Mouse (Mus musculus) G1E (cell line): Measurements from ENCODE around the gene Ssr4.

Experiments used
- CTCF ChIP-seq: IDR thresholded peaks from 2 replicates; pipeline ENCODE4 v1.5.1; 2012; ENCODE audit warnings: low read depth, low read length, inconsistent platforms, mixed read lengths
- GATA1 ChIP-seq: IDR thresholded peaks from 2 replicates; pipeline ENCODE4 v1.6.1; 2012; ENCODE audit warnings: borderline replicate concordance, low read length, inconsistent platforms, mixed read lengths
- TAL1 ChIP-seq: conservative IDR thresholded peaks from 2 replicates; pipeline ENCODE4 v1.6.1; 2012; ENCODE audit warnings: low read depth, low read length, inconsistent platforms, mixed read lengths

- TF ChIP-seq CTCF (no peak), GATA1 (no peak), TAL1 (no peak)
Observed at GRCm38 (mm10) chrX:73805814-73806213, 19.0 kb downstream of the Ssr4 start.
